Mouse (Mus musculus) frontal cortex, postnatal 14 days (tissue): Measurements from ENCODE around the gene Surf1.

Experiments
- DNase-seq, 2 experiments: peaks; one replicate each; pipeline ENCODE4 v3.0.0; 2022; ENCODE audit warnings: low spot score in 2 of 2

Surf1 gene

GRCm38 (mm10) chr2:26927745-26928476, 11.6 kb upstream of the Surf1 start:
- no peak for DNase-seq

- DNase-seq = no peak
Measured at GRCm38 (mm10) chr2:26921784-26922183, 5.5 kb upstream of the Surf1 start.

- no peak for DNase-seq
Measured at GRCm38 (mm10) chr2:26920190-26920855, 4.0 kb upstream of the Surf1 start.

- no peak for DNase-seq
Measured at GRCm38 (mm10) chr2:26919684-26920083, 3.4 kb upstream of the Surf1 start.

GRCm38 (mm10) chr2:26916738-26917137, 408 bp upstream of the Surf1 start:
- no peak for DNase-seq

GRCm38 (mm10) chr2:26914148-26914941, 2.0 kb downstream of the Surf1 start:
- no peak for DNase-seq

- no peak for DNase-seq
Measured at GRCm38 (mm10) chr2:26913416-26914147, 2.7 kb downstream of the Surf1 start.

- no peak for DNase-seq
Measured at GRCm38 (mm10) chr2:26912253-26912770, 4.0 kb downstream of the Surf1 start.

- peak; percentile 52 to 59 for DNase-seq
Measured at GRCm38 (mm10) chr2:26910994-26911765, 5.2 kb downstream of the Surf1 start.

GRCm38 (mm10) chr2:26910124-26910993, 6.0 kb downstream of the Surf1 start, which contains the start of the genes Med22 and Rpl7a:
Gene Med22 (minus strand): TSS chr2:26910677.
Gene Rpl7a (plus strand): TSS chr2:26910764.
- DNase-seq = peak; percentile 98 to 100

- DNase-seq = no peak
Measured at GRCm38 (mm10) chr2:26909387-26909784, 6.9 kb downstream of the Surf1 start.

- no peak for DNase-seq
Measured at GRCm38 (mm10) chr2:26908710-26909386, 7.5 kb downstream of the Surf1 start.

GRCm38 (mm10) chr2:26907109-26907508, 9.2 kb downstream of the Surf1 start:
- no peak for DNase-seq

GRCm38 (mm10) chr2:26906431-26906830, 9.9 kb downstream of the Surf1 start:
- DNase-seq = no peak

- DNase-seq = no peak
Measured at GRCm38 (mm10) chr2:26905936-26906335, 10.4 kb downstream of the Surf1 start.

- DNase-seq = no peak
Measured at GRCm38 (mm10) chr2:26903311-26903710, 13.0 kb downstream of the Surf1 start.

- DNase-seq = peak; percentile 93 to 94
Measured at GRCm38 (mm10) chr2:26902467-26903220, 13.7 kb downstream of the Surf1 start, which contains the start of gene Surf6. Gene Surf6 (minus strand): TSS chr2:26902879.

- no peak for DNase-seq
Measured at GRCm38 (mm10) chr2:26901834-26902400, 14.4 kb downstream of the Surf1 start.
